Mouse (Mus musculus) ES-E14 (cell line): ENCODE measurements at regions not wholly inside any gene's neighbourhood (a gene's known extent, or its start where the extent isn't known, plus 50 kb on each side); places are given as distances from the start of the nearest gene placed in this dataset.

ENCODE experiments used
- DNase-seq: peaks from one replicate; pipeline ENCODE4 v3.0.0-alpha.2; 2013; ENCODE audit warnings: low read depth, low spot score
- H3K27ac ChIP-seq: 2 replicates; pipeline ENCODE4 v1.5.1; 2012; ENCODE audit warnings: low read depth, mild to moderate bottlenecking, low read length, moderate library complexity, mixed read lengths; ENCODE audit not compliant: poor library complexity, insufficient read depth, severe bottlenecking
- H3K36me3 ChIP-seq: 2 replicates; pipeline ENCODE4 v1.6.1; 2012; ENCODE audit warnings: mild to moderate bottlenecking, low read length, moderate library complexity, mixed read lengths; ENCODE audit not compliant: control insufficient read depth, poor library complexity, insufficient read depth, severe bottlenecking
- H3K4me1 ChIP-seq, 2 experiments: fragments of 150-350 bp in 1 of 2; sonication (generic) in 1 of 2; 2 replicates each; pipeline ENCODE4 v1.6.1; 2012; ENCODE audit warnings: low read length in 2 of 2, mild to moderate bottlenecking in 1 of 2, mixed read lengths in 1 of 2; ENCODE audit not compliant: control insufficient read depth in 2 of 2, insufficient read depth in 2 of 2, poor library complexity in 1 of 2
- H3K4me3 ChIP-seq, 2 experiments: fragments of 150-350 bp in 1 of 2; sonication (generic) in 1 of 2; 2 replicates each; pipeline ENCODE4 v1.5.1; 2012; ENCODE audit warnings: low read length in 2 of 2, low read depth in 1 of 2, mild to moderate bottlenecking in 1 of 2, mixed read lengths in 1 of 2; ENCODE audit not compliant: insufficient read depth in 1 of 2, poor library complexity in 1 of 2, severe bottlenecking in 1 of 2
- H3K9ac ChIP-seq: 2 replicates; pipeline ENCODE4 v1.6.1; 2012; ENCODE audit warnings: low read depth, mild to moderate bottlenecking, low read length, mixed read lengths; ENCODE audit not compliant: poor library complexity, insufficient read depth, severe bottlenecking
- H3K9me3 ChIP-seq: fragments of 150-350 bp; sonication (generic); 2 replicates; pipeline ENCODE4 v1.6.1; 2012; ENCODE audit warnings: low read depth, mild to moderate bottlenecking, low read length; ENCODE audit not compliant: control insufficient read depth, insufficient read depth
- CHD2 ChIP-seq: IDR thresholded peaks from 2 replicates; pipeline ENCODE4 v1.6.1; 2014; ENCODE audit warnings: mild to moderate bottlenecking, low read depth, low read length, inconsistent platforms
- HCFC1 ChIP-seq: IDR thresholded peaks from 2 replicates; pipeline ENCODE4 v1.6.1; 2012; ENCODE audit warnings: low read length, inconsistent platforms, borderline replicate concordance; ENCODE audit not compliant: insufficient read depth
- MAFK ChIP-seq: IDR thresholded peaks from 2 replicates; pipeline ENCODE4 v1.6.1; 2014; ENCODE audit warnings: mild to moderate bottlenecking, low read depth, low read length, inconsistent platforms; ENCODE audit not compliant: insufficient read depth
- ZC3H11A ChIP-seq: IDR thresholded peaks from 2 replicates; pipeline ENCODE4 v1.6.1; 2012; ENCODE audit warnings: low read depth, mild to moderate bottlenecking, inconsistent platforms, low read length, borderline replicate concordance
- ZNF384 ChIP-seq: IDR thresholded peaks from 2 replicates; pipeline ENCODE4 v1.6.1; 2012; ENCODE audit warnings: low read depth, low read length, inconsistent platforms
- in situ Hi-C, 2 experiments: fragments of 600-800 bp; cut with MboI; formaldehyde crosslinking; loops; one replicate each; pipeline ENCODE4 v1.15.1; 2025; ENCODE audit warnings: low sequenced_read_pairs in 2 of 2, inconsistent platforms in 1 of 2; ENCODE audit not compliant: unreplicated experiment in 2 of 2

- Histone ChIP-seq H3K9ac (no peak overlapping the region), H3K36me3 (no peaks in the 10 kb centered on the region), H3K27ac (no peak overlapping the region), H3K4me1 (no peaks in the 10 kb centered on the region), H3K4me3 (no peak overlapping the region), H3K9me3 (no peaks in the 10 kb centered on the region)
- no peak for DNase-seq
- in situ Hi-C loops, result no loop called here
- TF ChIP-seq CHD2, result no peak
- TF ChIP-seq HCFC1, result no peak
- no peak for TF ChIP-seq MAFK
Measured at GRCm38 (mm10) chr6:117609476-117610404, 231.2 kb upstream of the Zfp637 start.

- DNase-seq, result no peak
- Histone ChIP-seq H3K9me3 (no peaks in the 10 kb centered on the region), H3K9ac (no peak overlapping the region), H3K36me3 (no peaks in the 10 kb centered on the region), H3K4me1 (no peaks in the 10 kb centered on the region), H3K27ac (no peak overlapping the region), H3K4me3 (no peak overlapping the region)
- TF ChIP-seq ZC3H11A (no peak), CHD2 (no peak), MAFK (no peak), HCFC1 (no peak), ZNF384 (no peak)
- in situ Hi-C loops, result no loop called here
Measured at GRCm38 (mm10) chr6:117611281-117611680, 229.7 kb upstream of the Zfp637 start.

DNA sequence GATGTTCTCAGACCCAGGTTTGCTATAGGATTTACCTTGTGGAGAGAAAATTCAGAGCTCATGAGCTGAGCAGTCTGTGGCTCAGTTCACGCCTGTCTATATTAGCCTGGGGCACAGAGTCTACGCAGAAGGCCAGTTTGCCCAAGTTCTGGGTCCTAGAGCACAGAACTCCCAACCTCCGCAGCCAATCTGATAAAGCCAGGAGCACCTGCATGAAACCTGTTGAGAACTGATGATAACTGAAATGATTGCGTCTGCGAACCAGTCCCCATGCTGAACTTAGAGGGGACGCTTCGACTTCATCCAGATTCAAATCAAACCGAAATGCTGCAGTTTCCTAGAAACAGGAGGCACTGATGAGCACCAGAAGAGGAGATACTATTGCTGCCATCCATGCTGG, 229.0 kb upstream of the Zfp637 start:
- no peak for DNase-seq
- in situ Hi-C loops, result no loop called here
- Histone ChIP-seq H3K4me3 (no peak overlapping the region), H3K9me3 (no peaks in the 10 kb centered on the region), H3K36me3 (no peaks in the 10 kb centered on the region), H3K9ac (no peak overlapping the region), H3K4me1 (no peaks in the 10 kb centered on the region), H3K27ac (no peak overlapping the region)
- no peak for TF ChIP-seq CHD2
- no peak for TF ChIP-seq ZC3H11A
- TF ChIP-seq ZNF384, result no peak
- TF ChIP-seq HCFC1, result no peak
- TF ChIP-seq MAFK, result no peak

DNA sequence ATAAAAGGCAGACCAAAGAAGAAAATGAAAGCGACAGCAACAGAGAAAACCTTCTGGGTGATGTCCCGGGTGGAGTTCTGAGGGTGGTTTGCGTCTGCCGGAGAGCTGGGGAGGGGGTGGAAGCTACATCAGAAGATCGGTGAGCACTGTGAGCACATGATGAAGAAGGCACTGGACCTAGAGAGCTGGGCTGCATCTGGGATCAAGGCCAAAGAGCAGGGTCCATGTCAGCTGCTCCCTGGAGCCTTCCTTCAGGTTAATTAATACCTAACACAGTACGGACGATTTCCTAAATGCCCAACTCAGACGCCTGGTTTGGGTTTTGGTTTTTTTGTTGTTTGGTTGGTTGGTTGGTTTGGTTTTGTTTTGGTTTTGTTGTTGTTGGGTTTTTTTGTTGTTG, 228.6 kb upstream of the Zfp637 start:
- no peak for TF ChIP-seq MAFK
- TF ChIP-seq CHD2, result no peak
- no peak for TF ChIP-seq HCFC1
- TF ChIP-seq ZNF384, result no peak
- no peak for TF ChIP-seq ZC3H11A
- Histone ChIP-seq H3K9ac (no peak overlapping the region), H3K4me1 (no peaks in the 10 kb centered on the region), H3K36me3 (no peaks in the 10 kb centered on the region), H3K27ac (no peak overlapping the region), H3K4me3 (no peak overlapping the region), H3K9me3 (no peaks in the 10 kb centered on the region)
- in situ Hi-C loops, result no loop called here
- DNase-seq, result no peak
